Mouse (Mus musculus) leukemia stem cell, adult 10-12 weeks (primary cell): ENCODE measurements around the gene Ttll7. TPM values are rescaled to one million over a fixed set of nuclear protein-coding genes. Genes with fewer than 3 reads are reported as not detected.

Experiments
- polyA plus RNA-seq: library from polyadenylated mRNA; stranded (reverse); fragments of >175 nt; gene quantifications from 2 replicates; pipeline ENCODE4 v1.2.3, GENCODE M21; 2012; ENCODE audit warnings: low replicate concordance

The Ttll7 gene
- 0.07 TPM in 1 of 2 replicates, not detected in the other for polyA plus RNA-seq

DNA sequence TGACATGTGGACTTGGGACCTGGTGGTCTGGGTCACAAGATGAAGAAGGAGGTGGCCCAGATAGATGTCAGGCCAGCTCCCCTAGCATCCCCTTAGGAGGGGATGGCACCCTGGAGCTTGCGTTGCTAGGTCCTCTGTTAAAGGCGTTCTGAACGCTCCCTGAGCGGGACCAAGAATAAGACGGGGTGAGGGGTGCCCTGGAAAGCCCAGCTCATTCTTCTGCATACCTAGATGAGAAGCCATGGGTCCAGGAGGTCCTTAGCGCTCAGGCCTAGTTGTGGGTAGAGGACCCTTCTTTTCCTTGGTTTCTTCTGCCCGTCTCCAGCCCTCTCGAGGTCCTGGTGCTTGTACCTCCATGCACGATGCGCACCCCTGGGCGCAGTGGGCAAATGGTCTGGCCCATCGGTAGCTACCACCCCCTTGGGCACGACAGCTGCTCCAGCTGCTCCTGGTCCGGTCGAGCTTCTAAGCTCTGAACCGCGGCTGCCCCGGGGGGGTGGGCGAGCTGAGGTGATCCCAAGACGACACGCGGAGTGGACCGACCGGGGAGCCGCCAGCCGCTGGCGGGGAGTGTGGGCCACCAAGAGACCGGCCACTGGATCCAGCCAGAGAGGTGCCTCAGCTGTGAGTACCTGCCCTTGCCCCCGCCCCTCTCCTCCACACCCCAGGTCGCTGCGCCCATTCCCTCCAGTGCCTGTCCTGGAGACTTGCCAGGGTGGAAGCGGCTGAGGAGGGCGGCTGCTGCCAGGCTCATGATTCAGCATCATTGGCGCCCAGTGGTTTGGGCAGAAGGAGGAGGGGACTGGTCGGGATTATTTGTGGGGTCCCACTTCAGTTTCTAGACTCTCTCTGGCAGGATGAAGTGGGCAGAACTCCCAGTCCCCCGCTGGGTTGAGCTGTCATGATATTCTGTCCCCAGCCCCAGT is at the start of gene Ttll7:
Gene Ttll7 (plus strand): TSS at position 402 of the 926 bp plus-strand sequence.

DNA sequence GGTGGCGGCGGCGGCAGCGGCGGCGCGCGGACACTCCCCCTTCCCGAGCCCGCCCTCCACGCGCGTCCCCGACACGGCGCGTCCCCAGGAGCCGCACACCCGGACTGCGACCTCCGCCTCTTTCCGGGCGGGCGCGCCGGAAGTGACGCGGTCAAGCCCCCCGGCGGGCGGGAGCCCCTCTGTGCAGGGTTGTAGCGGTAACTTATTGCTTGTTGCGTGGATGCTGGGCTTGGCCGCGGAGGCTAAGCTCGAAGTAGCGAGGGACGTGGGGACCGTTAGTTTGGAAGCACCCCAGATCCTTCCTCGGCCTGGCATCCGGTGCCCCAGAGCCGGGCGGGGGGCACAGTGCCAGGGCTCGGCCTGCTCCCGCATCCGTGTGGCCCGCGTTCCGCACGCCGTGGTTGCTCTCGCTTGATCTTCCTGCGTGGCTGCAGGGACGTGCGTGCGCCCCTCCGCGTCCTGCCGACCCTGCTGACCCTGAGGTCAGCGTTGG is 39.2 kb upstream of the Ttll7 start, which contains the start of gene Prkacb:
Gene Prkacb (minus strand): TSS at position 90 of the 493 bp plus-strand sequence.

Other genes starting within 250 kb of the Ttll7 start
- gene Dnase2b, start 236.8 kb upstream of the Ttll7 start, polyA plus RNA-seq = not detected in 2 replicates
- not detected in 2 replicates for gene 4930503B20Rik, start 201.1 kb upstream of the Ttll7 start, polyA plus RNA-seq
- gene Samd13, start 166.8 kb upstream of the Ttll7 start, polyA plus RNA-seq = not detected in 2 replicates
- 5.5 and 10.1 TPM in 2 replicates for gene Prkacb, start 39.4 kb upstream of the Ttll7 start, polyA plus RNA-seq